Mouse (Mus musculus) ES-Bruce4 (cell line): ENCODE results near the gene Smim12. TPM values are rescaled to one million over a fixed set of nuclear protein-coding genes. Genes with fewer than 3 reads are reported as not detected.

Source experiments
- H3K27ac ChIP-seq: 2 replicates; pipeline ENCODE4 v1.5.1; 2012; ENCODE audit warnings: low read length, inconsistent platforms; ENCODE audit not compliant: insufficient read depth
- H3K27me3 ChIP-seq: 2 replicates; pipeline ENCODE4 v1.6.1; 2012; ENCODE audit warnings: mild to moderate bottlenecking, low read length, inconsistent platforms; ENCODE audit not compliant: control insufficient read depth, poor library complexity, insufficient read depth, severe bottlenecking
- H3K36me3 ChIP-seq: 2 replicates; pipeline ENCODE4 v1.6.1; 2012; ENCODE audit warnings: inconsistent platforms, mild to moderate bottlenecking, low read length, moderate library complexity; ENCODE audit not compliant: control insufficient read depth, poor library complexity, insufficient read depth, severe bottlenecking
- H3K4me1 ChIP-seq: one replicate; pipeline ENCODE4 v1.8.1; 2011; ENCODE audit warnings: low read length; ENCODE audit not compliant: control insufficient read depth, insufficient read depth
- H3K4me3 ChIP-seq: 2 replicates; pipeline ENCODE4 v1.5.1; 2011; ENCODE audit warnings: low read depth, mild to moderate bottlenecking, low read length
- H3K9ac ChIP-seq: 2 replicates; pipeline ENCODE4 v1.6.1; 2012; ENCODE audit warnings: low read depth, mild to moderate bottlenecking, inconsistent platforms; ENCODE audit not compliant: poor library complexity, severe bottlenecking
- H3K9me3 ChIP-seq: replicated peaks from 2 replicates; pipeline ENCODE4 v1.6.1; 2012; ENCODE audit warnings: mild to moderate bottlenecking, low read length, inconsistent platforms; ENCODE audit not compliant: control insufficient read depth, poor library complexity, insufficient read depth, severe bottlenecking
- CTCF ChIP-seq: IDR thresholded peaks from one replicate; pipeline ENCODE4 v1.8.1; 2011; ENCODE audit warnings: low read depth, low read length
- EP300 ChIP-seq: IDR thresholded peaks from 2 replicates; pipeline ENCODE4 v1.6.1; 2011; ENCODE audit warnings: low read depth, low read length; ENCODE audit not compliant: insufficient read depth
- POLR2A ChIP-seq: IDR thresholded peaks from one replicate; pipeline ENCODE4 v1.8.1; 2011; ENCODE audit warnings: low read length; ENCODE audit not compliant: insufficient read depth
- polyA plus RNA-seq: library from polyadenylated mRNA; stranded (reverse); fragments of >200 nt; gene quantifications from 2 replicates; pipeline ENCODE4 v1.2.4, GENCODE M21; 2011; ENCODE audit warnings: low read depth; ENCODE audit not compliant: missing spikeins, insufficient read depth, insufficient read length

Gene Smim12
- polyA plus RNA-seq, 1 experiment: 26.6 TPM

- Histone ChIP-seq H3K4me1 (peaks cover 2% of the 10 kb centered on the region), H3K9ac (no peak overlapping the region), H3K4me3 (no peak overlapping the region), H3K27me3 (no peaks in the 10 kb centered on the region), H3K9me3 (no peaks in the 10 kb centered on the region), H3K36me3 (no peaks in the 10 kb centered on the region), H3K27ac (no peak overlapping the region)
- TF ChIP-seq POLR2A: no peak
- TF ChIP-seq EP300: no peak
- no peak for TF ChIP-seq CTCF
These were observed 27.3 kb upstream of the Smim12 start for GRCm38 (mm10) chr4:127216251-127216651.

GRCm38 (mm10) chr4:127217048-127217447, 26.5 kb upstream of the Smim12 start:
- no peaks in the 10 kb centered on the region for H3K36me3 ChIP-seq
- peaks cover 2% of the 10 kb centered on the region for H3K4me1 ChIP-seq
- no peaks in the 10 kb centered on the region for H3K27me3 ChIP-seq
- TF ChIP-seq POLR2A (no peak), EP300 (no peak), CTCF (no peak)
- no peak overlapping the region for H3K27ac ChIP-seq
- no peak overlapping the region for H3K9ac ChIP-seq
- no peaks in the 10 kb centered on the region for H3K9me3 ChIP-seq
- H3K4me3 ChIP-seq: no peak overlapping the region

- no peak overlapping the region for H3K27ac ChIP-seq
- no peak overlapping the region for H3K4me3 ChIP-seq
- H3K9me3 ChIP-seq: no peaks in the 10 kb centered on the region
- H3K9ac ChIP-seq: no peak overlapping the region
- H3K27me3 ChIP-seq: no peaks in the 10 kb centered on the region
- peaks cover 4% of the 10 kb centered on the region for H3K4me1 ChIP-seq
- H3K36me3 ChIP-seq: no peaks in the 10 kb centered on the region
- TF ChIP-seq POLR2A (no peak), CTCF (no peak), EP300 (no peak)
These were observed 20.3 kb upstream of the Smim12 start for GRCm38 (mm10) chr4:127223291-127223690.

- no peaks in the 10 kb centered on the region for H3K36me3 ChIP-seq
- H3K27me3 ChIP-seq: no peaks in the 10 kb centered on the region
- H3K4me1 ChIP-seq: peaks cover 4% of the 10 kb centered on the region
- H3K9ac ChIP-seq: no peak overlapping the region
- TF ChIP-seq EP300 (0 out of 2 replicates have a peak, but pooled peaks have one; percentile 13), POLR2A (no peak), CTCF (no peak)
- no peak overlapping the region for H3K4me3 ChIP-seq
- no peaks in the 10 kb centered on the region for H3K9me3 ChIP-seq
- H3K27ac ChIP-seq: no peak overlapping the region
These were observed 19.8 kb upstream of the Smim12 start for GRCm38 (mm10) chr4:127223755-127224154.

GRCm38 (mm10) chr4:127224444-127225100, 19.0 kb upstream of the Smim12 start:
- no peak overlapping the region; the same call in 1 of the 2 replicates for H3K4me3 ChIP-seq
- H3K27ac ChIP-seq: no peak overlapping the region
- H3K36me3 ChIP-seq: no peaks in the 10 kb centered on the region
- H3K9ac ChIP-seq: no peak overlapping the region
- no peaks in the 10 kb centered on the region for H3K27me3 ChIP-seq
- no peaks in the 10 kb centered on the region for H3K9me3 ChIP-seq
- no peak for TF ChIP-seq CTCF
- TF ChIP-seq POLR2A: no peak
- TF ChIP-seq EP300: 0 out of 2 replicates have a peak, but pooled peaks have one; percentile 19
- peaks cover 4% of the 10 kb centered on the region for H3K4me1 ChIP-seq

GRCm38 (mm10) chr4:127226067-127226466, 17.5 kb upstream of the Smim12 start:
- Histone ChIP-seq H3K4me3 (no peak overlapping the region), H3K9me3 (no peaks in the 10 kb centered on the region), H3K27ac (no peak overlapping the region), H3K4me1 (peaks cover 4% of the 10 kb centered on the region), H3K27me3 (no peaks in the 10 kb centered on the region), H3K9ac (no peak overlapping the region), H3K36me3 (no peaks in the 10 kb centered on the region)
- TF ChIP-seq EP300 (no peak), POLR2A (no peak), CTCF (no peak)
